Mouse (Mus musculus): ENCODE measurements around the gene Susd1.

DNA sequence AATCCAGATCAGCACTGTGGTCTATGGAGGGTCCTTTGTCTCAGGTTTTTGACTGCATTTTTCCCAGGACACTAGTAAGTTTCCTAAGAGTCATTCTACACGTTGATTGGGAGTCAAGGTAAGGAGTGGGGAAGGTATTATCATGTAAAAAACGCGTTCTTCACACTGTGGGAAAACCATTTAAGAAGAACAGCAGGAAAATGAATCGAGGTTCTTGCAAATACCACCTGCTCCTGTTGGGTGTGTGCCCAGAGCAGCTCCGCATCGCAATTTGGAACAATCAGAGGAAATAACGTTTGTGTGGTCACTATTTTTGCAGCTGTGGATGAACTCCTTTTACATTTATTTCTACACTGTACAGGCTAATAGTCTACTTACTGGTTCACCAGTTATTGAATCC is 125.5 kb downstream of the Susd1 start:
- TF ChIP-seq CTCF (conservative IDR thresholded peaks at IDR 0.05; ENCODE audit: low read length) (no peak), NANOG (IDR thresholded peaks at IDR 0.05; ENCODE audit: borderline replicate concordance, low read length) (no peak)
